ENCODE assay signal across 26 mouse cellular contexts in genomic region chr9:16029715-16030285, GRCm38 (mm10).
A peak's percentile ranks its signal among the peaks of the same experiment; 100 is the strongest.
DNase-seq lines count a peak whose midpoint lies in the region; ATAC-seq and TF ChIP-seq lines count a peak whose summit lies in the region.
"Had no signal": no experiment of that assay in that cellular context is flagged by ENCODE, and none has a peak within 500 bp of the region (broad histone marks: within the 10 kb centered on the region; RNA-seq: fewer than 3 reads in every experiment).

No protein-coding gene starts in this region.

- H3K27me3 ChIP-seq in kidney, embryonic 14.5 days (ENCODE audit: control insufficient read depth, insufficient read depth, low read length) = no peaks in the 10 kb centered on the region
- H3K27me3 ChIP-seq in kidney, postnatal 0 days (ENCODE audit: insufficient read depth, low read length) = no peaks in the 10 kb centered on the region
- H3K27me3 ChIP-seq in midbrain, embryonic 11.5 days (ENCODE audit: control insufficient read depth, insufficient read depth, low read length) = no peaks in the 10 kb centered on the region
- H3K27me3 ChIP-seq in midbrain, embryonic 14.5 days (ENCODE audit: control insufficient read depth, insufficient read depth, low read length) = no peaks in the 10 kb centered on the region
- H3K27me3 ChIP-seq: CH12.LX; forebrain, embryonic 13.5 days; heart, embryonic 13.5 days had no signal

- H3K9ac ChIP-seq in kidney, embryonic 14.5 days (ENCODE audit: low read depth, low read length) = no peak overlapping the region
- H3K9ac ChIP-seq in kidney, postnatal 0 days (ENCODE audit: low read depth, low read length) = no peak overlapping the region
- H3K9ac ChIP-seq in midbrain, embryonic 11.5 days (ENCODE audit: low read length) = no peak overlapping the region
- H3K9ac ChIP-seq in midbrain, embryonic 14.5 days (replicated peaks; ENCODE audit: low read length) = no peak overlapping the region
- H3K9ac ChIP-seq: forebrain, embryonic 13.5 days; heart, embryonic 13.5 days; hindbrain, embryonic 14.5 days had no signal

- TF ChIP-seq CTCF in kidney, postnatal 0 days (IDR thresholded peaks at IDR 0.05; ENCODE audit: low read depth) = no peak

- H3K36me3 ChIP-seq in kidney, embryonic 14.5 days (ENCODE audit: control insufficient read depth, insufficient read depth, low read length) = no peaks in the 10 kb centered on the region
- H3K36me3 ChIP-seq in kidney, postnatal 0 days (ENCODE audit: insufficient read depth, low read length) = no peaks in the 10 kb centered on the region
- no peaks in the 10 kb centered on the region for H3K36me3 ChIP-seq in midbrain, embryonic 11.5 days (ENCODE audit: control insufficient read depth, insufficient read depth, low read length)
- no peaks in the 10 kb centered on the region for H3K36me3 ChIP-seq in midbrain, embryonic 14.5 days (ENCODE audit: control insufficient read depth, insufficient read depth, low read length)
- H3K36me3 ChIP-seq: forebrain, embryonic 10.5 days; G1E; heart, embryonic 10.5 days; heart, embryonic 13.5 days had no signal

- ATAC-seq in kidney, embryonic 14.5 days (ENCODE audit: low FRiP score, low TSS enrichment) = peak; percentile 53; the same call in 1 of the 2 replicates
- 0 out of 2 replicates have a peak, but pooled peaks have one; percentile 21 for ATAC-seq in kidney, postnatal 0 days (replicated peaks; ENCODE audit: low FRiP score, low read depth)
- ATAC-seq in midbrain, embryonic 11.5 days (ENCODE audit: low FRiP score) = no peak
- no peak for ATAC-seq in midbrain, embryonic 14.5 days (ENCODE audit: low FRiP score, low TSS enrichment)
- ATAC-seq: hindbrain, postnatal 0 days; Patski had no signal

- DNase-seq in kidney, postnatal 10 days = no peak
- peak; percentile 5 for DNase-seq in kidney, postnatal 0 days (ENCODE audit: low spot score)
- no peak for DNase-seq in kidney, postnatal 36 days
- peak; percentile 57 for DNase-seq in midbrain, embryonic 11.5 days (ENCODE audit: low spot score, missing footprints)
- no peak for DNase-seq in midbrain, embryonic 14.5 days
- DNase-seq: adrenal gland, postnatal 10 days; adrenal gland, postnatal 36 days; B cell, adult 2 months; cerebellum, adult 18-20 months; cerebellum, adult 9-10 months; cerebellum, postnatal 14 days; gastrocnemius, postnatal 10 days; gastrocnemius, postnatal 36 days; heart, adult 2 months; heart, postnatal 14 days; heart, postnatal 4 days had no signal

- H3K4me2 ChIP-seq in kidney, embryonic 14.5 days (replicated peaks; ENCODE audit: low read depth, low read length) = no peak overlapping the region
- no peak overlapping the region for H3K4me2 ChIP-seq in kidney, postnatal 0 days (ENCODE audit: low read length)
- no peak overlapping the region for H3K4me2 ChIP-seq in midbrain, embryonic 11.5 days
- H3K4me2 ChIP-seq in midbrain, embryonic 14.5 days (ENCODE audit: low read length) = no peak overlapping the region
- H3K4me2 ChIP-seq: forebrain, embryonic 13.5 days; heart, embryonic 13.5 days; hindbrain, embryonic 14.5 days had no signal

- H3K4me3 ChIP-seq in kidney, embryonic 14.5 days (ENCODE audit: low read length) = no peak overlapping the region
- H3K4me3 ChIP-seq in kidney, postnatal 0 days (replicated peaks; ENCODE audit: low read depth, low read length) = no peak overlapping the region
- no peak overlapping the region for H3K4me3 ChIP-seq in midbrain, embryonic 11.5 days (ENCODE audit: low read depth, low read length)
- no peak overlapping the region for H3K4me3 ChIP-seq in midbrain, embryonic 14.5 days (replicated peaks; ENCODE audit: low read depth, low read length)
- H3K4me3 ChIP-seq: forebrain, embryonic 10.5 days; forebrain, embryonic 13.5 days; heart, adult 2 months; heart, embryonic 10.5 days; heart, embryonic 13.5 days had no signal

- H3K27ac ChIP-seq in kidney, embryonic 14.5 days (ENCODE audit: low read depth, low read length) = no peak overlapping the region
- no peak overlapping the region for H3K27ac ChIP-seq in kidney, postnatal 0 days
- H3K27ac ChIP-seq in midbrain, embryonic 11.5 days (ENCODE audit: low read depth, low read length) = no peak overlapping the region
- H3K27ac ChIP-seq in midbrain, embryonic 14.5 days (replicated peaks; ENCODE audit: low read depth, low read length) = no peak overlapping the region
- H3K27ac ChIP-seq: forebrain, embryonic 10.5 days; forebrain, embryonic 13.5 days; heart, embryonic 10.5 days; heart, embryonic 13.5 days; hindbrain, embryonic 14.5 days; hindbrain, postnatal 0 days had no signal

- H3K4me1 ChIP-seq in kidney, embryonic 14.5 days (ENCODE audit: control insufficient read depth, insufficient read depth, low read length) = 0 out of 2 replicates have a peak, but pooled peaks cover 3% of the 10 kb centered on the region
- no peaks in the 10 kb centered on the region for H3K4me1 ChIP-seq in kidney, postnatal 0 days (replicated peaks; ENCODE audit: insufficient read depth, low read length)
- no peaks in the 10 kb centered on the region for H3K4me1 ChIP-seq in midbrain, embryonic 11.5 days (ENCODE audit: control insufficient read depth, insufficient read depth, low read length)
- no peaks in the 10 kb centered on the region for H3K4me1 ChIP-seq in midbrain, embryonic 14.5 days (ENCODE audit: control insufficient read depth, insufficient read depth, low read length)
- H3K4me1 ChIP-seq: heart, embryonic 10.5 days had no signal

- WGBS in kidney, embryonic 14.5 days = 52% methylated on average over 11 of the region's 11 CpGs
- 46% methylated on average over 11 of the region's 11 CpGs for WGBS in kidney, postnatal 0 days
- 64% methylated on average over 11 of the region's 11 CpGs for WGBS in midbrain, embryonic 11.5 days
- WGBS in midbrain, embryonic 14.5 days = 49% methylated on average over 11 of the region's 11 CpGs

- H3K9me3 ChIP-seq in kidney, embryonic 14.5 days (ENCODE audit: control insufficient read depth, low read length) = no peaks in the 10 kb centered on the region
- no peaks in the 10 kb centered on the region for H3K9me3 ChIP-seq in kidney, postnatal 0 days (replicated peaks; ENCODE audit: low read length)
- H3K9me3 ChIP-seq in midbrain, embryonic 11.5 days (ENCODE audit: control insufficient read depth, low read length) = no peaks in the 10 kb centered on the region
- H3K9me3 ChIP-seq in midbrain, embryonic 14.5 days (ENCODE audit: control insufficient read depth, low read length) = no peaks in the 10 kb centered on the region
- H3K9me3 ChIP-seq: forebrain, embryonic 10.5 days; forebrain, embryonic 13.5 days; G1E; heart, embryonic 10.5 days; heart, embryonic 13.5 days had no signal

Comparison
In these comparisons a context has a peak if more than half of its experiments do, and no peak if none do; other contexts are left out.
1. DNase-seq: peak in kidney, postnatal 0 days (single experiment) and midbrain, embryonic 11.5 days (single experiment); none in kidney, postnatal 10 days (single experiment), kidney, postnatal 36 days (0 of 2) and midbrain, embryonic 14.5 days (single experiment).
2. ATAC-seq: peak in kidney, embryonic 14.5 days (single experiment) and kidney, postnatal 0 days (single experiment); none in midbrain, embryonic 11.5 days (single experiment) and midbrain, embryonic 14.5 days (single experiment).